Mouse (Mus musculus): ENCODE measurements at regions not wholly inside any gene's neighbourhood (a gene's known extent, or its start where the extent isn't known, plus 50 kb on each side); places are given as distances from the start of the nearest gene placed in this dataset.

DNA sequence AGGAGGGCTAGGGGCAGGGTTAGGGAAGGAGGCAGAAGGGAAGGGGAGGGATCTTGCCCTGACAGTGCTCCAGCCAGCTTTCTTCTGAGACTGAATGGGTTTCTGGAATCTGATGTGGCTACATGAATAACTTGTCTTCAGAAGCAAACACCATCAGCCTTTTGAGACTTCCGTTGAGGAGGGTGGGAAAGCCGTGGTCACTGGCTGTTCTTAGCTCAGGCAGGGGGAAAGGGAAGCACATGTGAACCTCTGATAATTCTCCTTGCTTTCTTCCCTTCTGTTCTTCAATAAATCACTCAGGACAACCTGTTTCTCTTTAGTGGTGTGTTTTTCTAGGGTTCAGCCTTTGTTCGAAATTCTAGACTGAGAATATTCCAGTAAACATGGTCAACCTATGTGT lies 148.9 kb downstream of the Bcl11a start:
- no peak for DNase-seq (ENCODE audit: low read depth, low spot score)

DNA sequence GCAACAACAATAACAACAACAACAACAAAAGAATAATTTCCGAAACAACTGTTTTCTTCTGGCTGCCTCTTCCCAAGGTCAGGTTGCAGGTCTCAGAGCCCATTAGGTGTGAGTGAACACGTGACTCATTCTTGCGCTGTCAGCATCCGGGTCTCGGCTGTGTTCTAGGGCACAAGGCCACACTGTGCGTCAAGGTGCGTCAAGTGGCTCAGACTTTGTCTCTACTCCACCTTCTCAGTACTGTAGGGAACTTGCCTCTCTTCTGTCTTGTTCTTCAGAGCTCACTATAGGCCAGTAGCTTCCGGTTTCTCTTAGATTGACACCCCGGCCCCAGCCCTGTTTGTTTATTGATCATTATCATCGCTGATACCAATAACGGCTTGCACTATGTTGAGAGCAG lies 155.5 kb downstream of the Bcl11a start:
- no peak for DNase-seq (ENCODE audit: low read depth, low spot score)

DNA sequence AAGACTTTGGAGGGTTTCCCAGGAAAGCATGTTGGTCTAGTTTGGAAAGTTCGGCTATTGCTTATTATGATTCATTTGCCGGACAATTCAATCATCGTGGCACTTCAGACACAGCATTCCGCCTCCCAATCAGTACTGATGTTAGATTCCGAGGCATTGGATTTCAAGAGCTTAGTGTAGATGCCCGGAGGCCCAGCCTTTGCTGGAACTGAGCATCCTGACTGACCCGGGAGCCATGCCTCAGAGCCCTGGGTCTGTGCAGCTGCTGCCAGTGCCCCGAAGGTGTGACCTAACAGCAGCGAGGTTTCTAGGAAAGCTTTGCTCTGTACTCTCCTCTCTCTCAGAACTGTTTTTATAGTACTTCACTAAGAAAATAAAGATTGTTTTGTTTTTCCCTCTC lies 156.0 kb downstream of the Bcl11a start:
- DNase-seq (ENCODE audit: low read depth, low spot score), result no peak

DNA sequence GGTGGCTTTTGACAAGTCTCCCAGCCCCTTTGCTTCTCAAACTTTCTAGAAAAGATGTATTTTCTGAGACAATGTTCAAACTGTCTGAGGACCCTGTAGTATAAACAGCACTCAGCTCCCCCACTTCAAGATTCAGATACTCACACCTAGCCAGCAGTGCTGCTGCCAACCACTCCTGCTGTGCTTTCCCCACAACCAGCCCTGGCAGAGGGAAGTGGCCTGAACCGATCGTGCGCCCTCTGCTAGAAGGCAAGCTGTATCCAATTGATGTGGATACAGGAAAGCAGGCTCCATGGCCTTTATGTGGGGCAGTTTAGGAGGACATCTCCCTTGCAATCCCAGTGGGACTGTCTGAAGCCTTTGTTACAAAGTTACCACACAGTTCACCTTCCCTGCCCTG lies 156.6 kb downstream of the Bcl11a start:
- DNase-seq (ENCODE audit: low read depth, low spot score), result no peak

DNA sequence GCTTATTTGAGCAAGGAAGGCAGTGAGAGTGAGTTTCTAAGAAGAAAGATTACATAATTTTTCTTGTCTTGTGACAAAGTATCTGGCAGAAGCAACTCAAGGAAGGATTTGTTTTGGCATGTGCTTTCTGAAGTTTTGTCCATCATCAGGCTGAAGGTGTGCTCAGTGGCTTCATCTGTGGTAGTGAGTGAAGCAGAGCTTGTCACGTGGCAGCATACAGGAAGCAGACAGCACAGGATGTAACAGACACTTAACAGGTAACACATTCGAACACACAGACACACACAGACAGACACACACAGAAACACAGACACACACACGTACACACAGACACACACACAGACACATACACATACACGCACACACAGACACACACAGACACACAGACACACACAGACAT lies 157.5 kb downstream of the Bcl11a start:
- no peak for DNase-seq (ENCODE audit: low read depth, low spot score)

DNA sequence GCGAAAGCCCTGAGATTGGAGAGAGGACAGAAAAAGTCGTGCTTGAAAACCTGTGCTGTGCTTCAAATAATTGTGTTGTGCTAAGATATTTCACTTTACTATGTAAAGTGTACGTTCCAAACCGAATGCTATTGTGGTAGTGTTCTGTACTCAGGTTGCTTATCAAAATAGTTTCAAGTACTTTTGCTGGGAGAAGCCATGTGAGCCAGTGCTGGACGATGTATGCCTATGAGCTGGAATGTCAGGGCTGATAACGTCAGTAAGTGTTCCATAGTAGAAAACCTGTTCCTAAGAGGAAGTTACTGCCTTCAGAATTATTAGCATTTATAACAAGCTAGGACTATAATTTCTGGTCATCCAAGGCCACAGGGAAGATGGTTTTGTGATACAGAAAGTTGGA lies 161.8 kb downstream of the Bcl11a start:
- no peak for DNase-seq (ENCODE audit: low read depth, low spot score)

DNA sequence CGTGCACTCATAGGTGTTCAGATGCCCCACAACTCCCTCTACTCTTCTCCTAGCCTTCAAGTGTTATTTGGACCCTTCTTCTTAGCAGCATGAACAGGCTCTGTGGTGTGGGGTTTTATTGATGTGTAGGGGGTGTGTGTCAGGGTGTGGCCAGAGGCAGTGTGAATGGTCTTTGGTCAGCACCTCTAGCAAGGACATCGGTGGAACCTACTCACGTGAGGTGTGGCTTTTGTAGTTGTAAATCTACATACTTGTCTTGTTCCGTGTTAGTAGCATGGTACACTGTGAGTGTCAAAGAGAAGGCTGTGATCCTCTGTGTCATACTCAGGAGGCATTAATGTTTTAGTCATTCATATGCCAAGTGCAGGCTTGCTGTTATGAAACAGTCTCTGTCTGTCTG lies 164.2 kb downstream of the Bcl11a start:
- DNase-seq (ENCODE audit: low read depth, low spot score), result no peak

DNA sequence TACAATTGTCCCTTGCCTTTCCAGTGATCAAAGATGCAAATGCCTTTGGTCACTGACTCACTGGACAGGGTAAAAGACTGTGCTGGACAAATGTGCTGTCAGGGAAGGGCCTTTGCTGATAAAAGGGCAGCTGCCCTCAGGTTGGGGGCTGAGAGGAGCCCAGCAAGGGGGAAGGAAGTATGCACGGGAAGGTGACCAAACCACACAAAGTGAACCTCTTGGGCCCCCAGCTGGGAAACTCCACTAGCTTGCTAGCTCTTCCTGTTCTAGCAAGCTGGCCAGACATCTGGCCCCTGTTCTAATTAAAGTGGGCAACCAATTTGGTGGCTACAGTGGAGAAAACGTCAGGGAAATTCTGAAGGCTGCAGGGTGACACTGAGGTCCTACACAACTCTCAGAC lies 165.0 kb downstream of the Bcl11a start:
- DNase-seq (ENCODE audit: low read depth, low spot score), result no peak

DNA sequence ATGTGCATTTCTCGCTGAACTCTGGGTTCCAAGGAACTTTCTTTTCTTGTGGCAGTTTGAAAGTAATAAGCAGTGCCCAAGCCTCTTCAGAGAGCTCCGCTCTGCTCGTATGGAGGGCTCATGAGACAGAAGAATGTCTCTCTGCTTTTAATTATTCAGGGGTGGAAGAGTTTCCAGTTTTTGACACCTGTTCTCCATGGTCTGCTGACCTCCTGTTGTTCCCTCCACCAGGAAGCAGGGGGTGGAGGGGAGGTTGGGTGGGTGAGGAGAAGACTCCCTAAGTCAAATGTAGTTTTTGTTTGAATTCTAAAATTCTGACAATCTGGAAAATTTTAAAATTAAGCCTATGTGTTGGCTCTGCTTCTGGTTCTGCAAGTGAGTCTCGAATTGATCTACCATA lies 167.5 kb downstream of the Bcl11a start:
- DNase-seq (ENCODE audit: low read depth, low spot score), result no peak

DNA sequence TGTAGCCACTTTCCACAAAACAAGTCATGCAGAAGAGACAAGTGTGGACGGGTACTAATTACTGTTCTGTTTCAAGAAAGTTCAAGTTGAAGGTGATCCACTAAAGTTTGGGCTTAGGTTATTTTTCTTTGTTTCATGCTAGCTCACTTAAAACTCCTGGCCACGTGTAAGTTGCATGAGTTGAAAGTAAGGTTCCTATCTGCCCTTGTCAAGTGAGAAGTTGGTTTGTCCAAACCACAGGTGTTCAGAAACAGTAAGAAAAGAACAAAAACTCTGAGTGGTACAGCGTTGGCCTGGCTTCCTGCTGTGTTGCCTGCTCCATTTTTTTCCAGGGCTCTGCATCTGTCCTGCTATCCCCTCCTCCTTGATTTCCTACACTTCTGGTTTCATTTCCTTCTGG lies 168.5 kb downstream of the Bcl11a start:
- DNase-seq (ENCODE audit: low read depth, low spot score), result no peak

DNA sequence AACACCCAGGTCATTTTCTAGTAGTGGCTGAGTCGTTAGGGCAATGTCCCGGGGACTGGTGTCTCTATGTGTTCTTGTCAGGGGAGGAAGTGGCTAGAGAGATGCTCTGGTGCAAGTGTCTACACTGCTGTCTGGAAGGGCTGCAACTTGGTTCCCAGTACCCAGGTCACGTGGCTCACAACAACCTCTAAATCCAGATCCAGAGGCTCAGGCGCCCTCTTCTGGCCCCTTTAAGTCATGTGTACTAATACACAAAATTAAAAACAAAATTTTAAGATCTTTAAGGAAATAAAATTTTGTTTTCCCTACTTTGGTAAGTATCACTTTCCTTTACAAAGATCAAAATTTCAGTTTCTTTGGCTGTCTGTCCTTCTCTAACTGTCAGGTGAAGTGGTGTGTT lies 169.4 kb downstream of the Bcl11a start:
- no peak for DNase-seq (ENCODE audit: low read depth, low spot score)

DNA sequence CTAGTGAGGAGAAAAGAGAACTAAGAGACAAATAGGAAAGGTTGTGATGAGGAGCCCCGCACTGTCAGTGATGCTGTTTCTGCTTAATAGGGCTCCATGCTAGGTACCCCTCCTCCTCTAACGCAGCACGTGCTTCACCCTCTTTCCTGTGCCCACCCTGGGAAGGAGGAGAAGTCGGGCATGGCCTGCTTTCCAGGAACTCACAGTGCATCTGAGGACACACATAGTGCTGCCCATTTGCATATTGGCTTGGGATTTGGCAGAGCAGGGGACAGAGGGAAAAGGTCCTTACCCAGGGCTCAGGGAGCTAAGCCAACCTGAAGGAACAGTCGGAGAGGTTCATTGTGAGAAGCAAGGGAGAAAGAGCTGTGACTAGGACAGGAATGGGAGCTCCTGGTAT lies 173.7 kb downstream of the Bcl11a start:
- DNase-seq (ENCODE audit: low read depth, low spot score), result no peak

DNA sequence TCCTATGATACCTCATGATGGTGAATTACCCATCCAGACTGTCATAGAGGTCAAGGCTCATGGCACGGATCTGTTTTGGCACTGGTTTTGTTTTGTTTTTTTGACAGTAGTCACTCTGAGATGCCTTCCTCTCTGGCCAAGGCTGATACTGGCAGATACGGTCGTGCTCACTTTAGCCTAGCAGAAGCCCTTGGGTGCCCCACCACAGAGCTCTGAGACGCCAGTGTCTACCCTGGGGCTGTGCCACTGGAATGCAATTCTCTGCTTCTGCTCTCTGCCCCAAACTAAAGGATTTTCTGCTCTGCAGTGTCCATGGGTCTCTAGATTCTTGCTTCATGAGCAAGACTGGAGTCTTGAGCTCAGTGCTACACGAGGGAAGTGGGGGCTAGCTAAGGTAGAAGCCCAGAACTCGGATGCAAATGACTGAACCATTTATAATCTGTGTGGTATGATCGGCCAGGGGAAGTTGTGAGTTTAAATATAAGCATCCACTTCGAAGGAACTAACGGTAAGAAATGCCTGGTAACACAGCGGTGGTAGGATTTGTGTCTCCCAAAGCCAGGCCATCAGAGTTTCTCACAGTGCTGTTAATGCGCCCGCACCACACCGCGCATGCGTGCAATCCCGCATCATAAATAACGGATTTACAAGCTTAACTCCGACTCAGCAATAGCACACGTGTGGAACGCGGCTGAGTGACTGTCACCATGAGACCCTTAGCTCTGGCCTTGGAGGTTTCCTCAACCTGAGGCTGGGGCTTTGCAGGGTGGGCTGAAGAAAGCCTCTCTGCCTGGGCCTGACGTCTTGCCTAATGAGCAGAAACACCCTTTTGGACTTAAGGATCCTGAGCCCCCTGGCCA lies 177.6 kb downstream of the Bcl11a start:
- DNase-seq (ENCODE audit: low read depth, low spot score), result no peak

DNA sequence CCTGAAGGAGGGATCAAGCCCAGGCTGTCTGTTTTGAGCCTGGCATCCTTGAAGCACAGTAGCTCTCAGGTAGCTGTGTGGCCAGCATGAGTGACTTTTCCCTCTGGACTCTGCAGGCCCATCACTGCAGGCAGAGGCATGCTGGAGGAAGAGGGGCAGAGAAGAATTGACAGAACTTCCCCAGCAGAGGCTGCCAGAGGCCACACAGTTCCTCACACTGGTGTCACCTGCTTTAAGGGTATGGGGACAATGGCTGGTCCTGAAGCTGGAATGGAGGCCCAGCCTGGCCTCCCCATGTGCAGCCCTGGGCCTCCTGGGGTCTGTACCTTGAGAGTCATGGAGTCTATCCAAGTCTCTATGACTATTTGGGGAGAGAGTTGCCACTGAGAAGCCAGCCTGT lies 179.9 kb downstream of the Bcl11a start:
- no peak for DNase-seq (ENCODE audit: low read depth, low spot score)

DNA sequence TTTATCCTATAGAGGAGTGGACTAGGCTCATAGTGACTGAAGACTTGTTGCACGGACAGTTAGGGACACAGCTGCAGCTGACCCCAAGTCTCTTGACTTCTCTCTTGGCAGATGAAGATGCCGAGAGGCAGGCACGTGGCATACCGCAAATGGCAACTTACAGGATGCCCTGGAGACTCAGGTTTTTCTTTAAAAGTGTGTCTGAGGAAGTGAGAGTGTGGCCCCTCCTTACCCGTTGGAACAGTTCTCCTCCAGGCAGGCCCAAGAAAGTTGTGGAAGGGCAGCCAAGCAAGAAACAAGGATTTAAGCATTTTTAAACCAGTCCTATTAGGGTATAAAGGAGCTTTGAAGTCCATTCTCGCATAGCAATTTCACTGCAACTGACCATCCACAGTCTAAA lies 180.5 kb downstream of the Bcl11a start:
- DNase-seq (ENCODE audit: low read depth, low spot score), result no peak

DNA sequence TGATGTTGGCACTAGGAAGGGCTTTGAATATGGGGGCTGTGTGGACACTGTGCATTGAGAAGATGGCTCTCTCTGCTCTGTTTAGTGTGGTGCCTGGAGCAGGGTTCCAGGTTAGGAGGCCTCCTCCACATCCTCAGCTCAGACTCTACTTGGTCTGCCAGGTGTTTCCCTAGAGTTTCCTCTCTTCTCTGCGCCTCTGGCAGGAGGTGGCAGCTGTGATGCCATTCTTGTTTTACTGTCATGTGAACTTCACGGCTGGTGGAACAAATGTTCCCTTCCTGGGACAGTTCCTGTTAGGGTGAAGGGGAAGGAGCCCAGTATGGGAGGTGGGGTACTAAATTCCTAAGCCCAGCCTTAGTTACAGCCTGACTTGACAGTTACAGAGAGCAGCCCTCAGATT lies 181.8 kb downstream of the Bcl11a start:
- DNase-seq (ENCODE audit: low read depth, low spot score), result no peak

DNA sequence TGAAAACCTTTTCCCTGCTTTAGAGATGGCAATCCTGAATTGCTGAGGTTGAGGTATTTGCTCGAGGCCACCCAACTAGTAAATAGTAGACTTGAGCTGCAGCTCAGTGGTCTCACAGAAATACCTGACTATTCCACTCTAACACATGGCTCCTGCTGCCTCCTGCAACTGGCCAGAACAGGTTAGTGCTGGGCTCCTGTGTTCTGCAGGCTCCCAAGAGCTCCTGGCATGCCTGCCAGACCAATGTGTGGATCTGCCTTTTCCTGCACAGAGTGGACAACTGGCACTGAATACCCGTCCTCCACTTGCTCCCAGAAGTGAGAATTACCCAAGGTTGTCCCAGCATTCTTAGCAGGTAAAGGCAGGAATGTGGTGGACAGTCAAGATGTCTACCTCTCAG lies 191.2 kb downstream of the Bcl11a start:
- no peak for DNase-seq (ENCODE audit: low read depth, low spot score)

DNA sequence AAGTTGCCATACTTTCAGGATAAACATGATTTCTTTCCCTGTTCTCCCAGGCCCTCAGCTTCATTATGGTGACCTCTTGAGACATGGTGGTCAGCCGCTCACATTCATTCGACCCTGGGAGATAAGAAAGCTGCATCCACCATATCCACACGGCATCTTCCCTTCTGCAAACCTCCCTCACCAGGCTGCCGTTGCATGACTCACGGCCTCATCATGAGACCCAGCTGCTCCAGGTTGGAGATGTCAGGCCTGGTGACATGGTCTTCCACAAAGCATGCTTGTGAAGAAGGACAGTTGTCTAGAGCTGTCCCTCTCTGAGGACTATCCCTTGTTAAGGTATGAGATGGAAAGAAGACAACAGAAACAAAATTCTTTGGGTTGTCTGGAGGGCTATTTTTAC lies 203.8 kb downstream of the Bcl11a start:
- DNase-seq (ENCODE audit: low read depth, low spot score), result no peak

DNA sequence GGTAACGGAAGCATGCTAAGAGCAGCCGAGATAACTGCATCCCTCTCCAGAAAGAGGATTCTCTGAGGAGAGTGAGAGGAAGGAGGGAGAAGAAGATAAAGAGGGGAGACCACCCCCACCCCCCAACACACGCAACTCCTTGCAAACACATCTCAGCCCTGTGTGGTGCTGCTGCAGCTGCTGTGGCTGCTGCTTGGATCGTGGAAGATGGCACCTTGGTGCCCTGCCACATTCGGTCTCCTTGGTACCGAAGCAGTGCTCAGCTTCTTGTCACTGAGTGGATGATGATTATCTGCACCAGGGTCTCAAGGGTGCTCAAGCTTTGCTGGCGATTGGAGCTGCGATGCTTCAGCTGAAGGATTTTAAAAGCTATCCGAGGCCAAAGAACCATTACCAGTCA lies 204.7 kb downstream of the Bcl11a start:
- DNase-seq (ENCODE audit: low read depth, low spot score), result no peak

DNA sequence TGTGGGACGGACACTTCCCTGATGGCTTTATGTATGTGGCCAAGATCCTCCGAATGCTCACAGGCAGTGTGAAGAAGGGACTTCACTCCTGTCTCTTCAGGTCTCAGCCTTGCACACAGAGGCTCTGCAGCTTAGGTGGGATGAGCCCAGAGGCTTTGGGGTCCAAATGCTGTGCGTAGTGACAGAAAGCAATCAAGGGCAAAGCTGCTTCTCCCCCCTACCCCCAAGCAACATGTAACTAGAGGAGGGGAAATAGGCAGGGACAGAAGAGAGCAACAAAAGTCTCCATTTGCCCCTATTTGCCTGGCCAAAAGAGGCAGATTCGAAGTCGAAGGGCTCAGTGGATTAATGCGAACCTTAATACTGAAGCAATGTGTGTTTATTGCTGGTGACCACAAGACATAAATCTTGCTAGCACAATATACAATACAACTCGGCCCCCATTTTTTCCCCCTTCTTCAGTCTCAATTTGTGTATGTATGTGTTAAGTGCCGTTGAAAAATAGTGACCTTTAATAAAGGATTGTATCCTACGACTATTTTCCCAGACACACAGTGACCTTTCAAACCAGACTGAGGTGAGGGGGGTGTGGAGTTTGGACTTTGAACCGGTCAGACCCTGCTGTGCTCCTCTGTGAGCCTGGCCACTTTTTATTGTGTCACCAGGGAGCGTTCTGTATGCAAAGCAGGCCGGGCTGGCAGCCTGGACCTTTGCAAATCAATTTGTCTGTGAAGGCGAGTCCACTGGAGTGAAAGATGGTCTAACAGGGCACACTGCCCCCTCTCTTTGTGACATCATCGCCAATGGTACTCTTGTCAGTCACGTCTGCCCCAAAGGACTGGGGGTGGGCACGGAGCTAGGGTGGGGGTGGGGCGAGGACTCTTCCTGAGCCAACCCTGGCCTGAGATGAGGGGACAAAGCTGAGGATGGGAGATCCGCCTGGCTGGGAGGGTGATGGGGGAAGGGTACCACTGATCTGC lies 208.6 kb downstream of the Bcl11a start:
- DNase-seq (ENCODE audit: low read depth, low spot score), result no peak

DNA sequence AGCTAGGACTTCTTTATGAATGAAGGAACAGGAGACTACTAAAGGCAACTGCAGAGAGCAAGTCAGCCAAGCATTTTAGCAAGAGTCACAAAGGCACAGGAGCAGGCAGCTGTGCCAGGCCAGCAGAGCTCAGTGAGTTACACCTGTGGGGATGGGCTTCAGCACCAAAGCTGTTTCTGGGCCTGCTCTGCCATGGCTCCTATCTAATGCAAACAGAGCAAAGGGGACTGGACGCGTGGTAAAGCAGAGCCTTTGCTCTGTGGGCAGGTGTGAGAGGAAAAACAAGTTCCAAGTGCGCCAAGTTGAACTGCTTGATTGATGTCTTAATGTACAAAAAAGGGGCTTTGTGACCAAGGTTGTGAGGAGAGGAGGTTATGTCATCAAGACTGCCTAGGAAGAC lies 215.4 kb downstream of the Bcl11a start:
- no peak for DNase-seq (ENCODE audit: low read depth, low spot score)

DNA sequence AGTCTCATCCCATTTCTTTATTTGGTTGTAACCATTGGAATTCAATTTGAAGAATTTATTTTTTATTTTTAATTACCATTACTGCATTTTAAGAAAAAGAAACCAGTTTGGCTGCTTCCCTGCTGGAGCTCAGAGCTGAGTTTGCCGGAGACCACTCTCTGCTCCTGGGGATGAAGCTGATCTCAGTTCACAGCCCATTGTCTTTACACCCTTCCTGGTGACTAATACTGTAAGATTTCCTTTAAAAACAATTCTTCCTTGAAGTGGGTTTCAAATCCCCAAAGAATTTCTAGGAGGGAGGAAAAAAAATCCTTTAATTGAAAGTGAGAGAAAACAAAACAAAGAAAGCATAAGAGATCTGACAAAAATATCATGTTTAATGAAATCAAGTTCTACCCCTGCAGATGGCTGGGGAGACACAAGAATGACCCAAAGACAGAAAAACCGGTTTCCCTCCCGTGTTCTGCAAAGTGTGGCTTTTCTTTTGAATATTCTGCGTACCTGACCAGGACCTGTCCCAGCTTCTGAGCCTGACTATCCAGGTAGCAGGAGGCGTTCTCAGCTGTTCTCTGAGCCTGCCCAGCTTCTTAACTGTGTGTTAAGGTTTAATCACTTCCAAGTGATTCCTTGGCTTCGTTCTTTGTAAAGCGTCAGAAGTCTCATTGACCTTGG lies 216.1 kb downstream of the Bcl11a start:
- DNase-seq (ENCODE audit: low read depth, low spot score), result no peak
